Mouse (Mus musculus): ENCODE measurements around the gene Cdcp1. TPM values are rescaled to one million over a fixed set of nuclear protein-coding genes. Genes with fewer than 3 reads are reported as not detected.

Gene Cdcp1
- total RNA-seq, 2 experiments from 2014 or later, result not detected

DNA sequence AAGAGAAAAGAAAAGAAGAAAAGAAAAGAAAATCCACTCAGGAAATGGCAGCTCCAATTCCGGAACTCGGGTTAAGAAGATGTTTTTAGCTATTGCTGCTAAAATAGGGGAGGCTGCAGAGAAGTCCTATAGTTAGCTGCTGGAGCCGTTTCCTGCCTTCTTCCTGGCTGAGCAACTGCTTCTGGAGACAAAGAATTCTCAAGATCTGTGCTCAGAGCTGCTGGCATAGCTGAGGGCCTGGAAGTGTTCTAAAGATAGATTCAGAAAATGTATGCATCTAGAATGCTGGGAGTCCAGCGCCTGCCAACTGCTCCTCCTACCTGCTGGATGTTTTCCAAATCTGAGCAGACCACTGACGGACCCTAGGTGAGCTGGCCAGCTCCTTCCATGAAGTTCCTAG is 4.0 kb upstream of the Cdcp1 start:
- no peak for ATAC-seq (ENCODE audit: poor library complexity, severe bottlenecking)

DNA sequence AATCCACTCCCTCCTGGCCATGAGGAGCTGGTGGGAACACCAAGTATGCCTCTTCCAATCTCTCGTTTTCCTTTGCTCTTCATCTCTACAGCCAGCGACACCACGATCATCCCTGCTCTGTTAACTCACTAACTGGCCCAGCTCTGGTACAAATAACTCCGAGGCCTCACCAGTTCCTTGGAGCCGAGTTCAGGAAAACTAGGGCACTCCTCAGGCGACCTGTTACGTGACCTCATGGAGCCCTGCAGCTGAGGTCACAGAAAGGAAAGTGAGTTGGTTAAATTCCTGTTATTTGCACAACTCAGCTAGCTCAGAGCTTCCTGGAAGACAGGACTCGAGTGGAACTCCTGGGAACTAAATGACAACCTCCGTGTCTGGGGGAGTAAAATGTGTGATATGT is 2.5 kb downstream of the Cdcp1 start:
- ATAC-seq (ENCODE audit: poor library complexity, severe bottlenecking), result no peak

DNA sequence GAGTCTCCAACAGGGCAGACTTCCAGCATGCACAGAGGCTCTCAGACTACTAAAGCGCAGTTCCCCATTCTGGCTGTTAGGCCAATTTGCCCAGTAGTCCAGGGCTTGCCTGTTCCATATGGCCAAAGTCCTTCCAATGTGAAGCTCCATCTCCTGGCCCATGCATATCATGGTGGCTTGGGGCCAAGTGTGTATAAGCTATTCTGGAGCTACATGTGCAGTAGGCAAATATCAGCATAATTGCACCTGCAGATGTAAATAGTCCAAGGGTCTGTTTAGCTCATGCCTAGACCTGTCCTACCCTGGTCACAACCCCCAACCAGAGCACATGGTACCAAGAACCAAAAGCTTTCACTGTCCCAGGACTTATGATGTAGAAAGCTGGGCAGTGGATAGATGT is 7.9 kb downstream of the Cdcp1 start:
- ATAC-seq (ENCODE audit: poor library complexity, severe bottlenecking), result no peak

DNA sequence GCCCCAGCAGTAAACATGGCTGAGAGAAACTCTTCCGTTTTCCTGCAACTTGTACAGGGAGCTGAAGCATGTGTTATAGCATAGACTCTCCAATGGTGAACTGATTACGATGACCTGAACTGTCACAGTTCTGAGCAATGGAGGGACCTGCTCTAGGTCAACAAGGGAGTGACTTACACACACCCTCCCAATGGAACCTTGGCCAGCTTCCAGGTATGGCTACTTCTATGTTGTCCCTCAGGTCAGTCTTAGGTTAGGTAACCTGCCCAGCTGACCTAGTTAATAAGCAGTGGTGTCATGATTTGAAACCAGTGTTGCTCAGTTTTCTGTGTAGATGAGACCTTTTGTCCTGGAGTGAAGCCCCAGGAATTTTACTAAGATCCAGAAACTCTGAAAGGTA is 8.9 kb downstream of the Cdcp1 start:
- no peak for ATAC-seq (ENCODE audit: poor library complexity, severe bottlenecking)

DNA sequence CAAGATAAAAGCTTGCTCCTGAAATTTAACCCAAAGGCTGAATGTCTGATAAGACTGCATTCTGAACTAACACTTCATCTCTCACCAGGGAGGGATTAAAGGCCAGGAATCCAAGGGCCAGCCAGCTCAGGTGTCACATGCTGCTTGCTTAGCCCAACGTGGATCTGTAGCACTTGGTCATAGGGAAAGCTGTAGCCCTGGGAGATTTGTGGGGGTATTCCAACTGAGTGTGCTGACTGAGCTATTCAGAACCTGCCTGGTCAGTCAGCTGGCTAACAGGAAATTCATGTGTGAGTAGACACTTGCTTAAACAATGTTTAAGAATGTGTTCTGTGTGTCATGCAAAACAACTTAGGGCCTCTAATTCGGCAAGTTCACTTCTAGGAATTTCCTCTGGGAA is 9.3 kb downstream of the Cdcp1 start:
- ATAC-seq (ENCODE audit: poor library complexity, severe bottlenecking), result no peak

- ATAC-seq (ENCODE audit: poor library complexity, severe bottlenecking), result no peak
Observed at GRCm38 (mm10) chr9:123200116-123200515, 15.7 kb downstream of the Cdcp1 start.

DNA sequence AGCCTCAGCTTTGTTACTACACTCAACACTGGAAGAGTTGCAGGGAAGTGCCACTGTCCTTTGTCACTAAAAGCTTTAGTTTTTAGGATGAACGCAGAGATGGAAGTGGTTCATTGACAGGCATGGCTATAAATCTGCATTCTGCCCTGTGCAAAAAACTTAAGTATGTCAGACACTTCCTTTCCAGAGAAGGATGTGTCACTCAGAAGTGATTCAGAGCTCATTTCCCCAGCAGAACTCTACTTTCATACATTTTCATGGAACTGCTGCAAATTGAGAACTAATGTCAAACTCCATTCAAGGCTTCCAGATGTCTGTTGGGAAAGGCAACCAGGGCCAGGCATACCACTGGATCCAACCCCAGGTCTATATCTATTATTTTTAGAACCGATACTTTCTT is 27.6 kb downstream of the Cdcp1 start:
- ATAC-seq (ENCODE audit: poor library complexity, severe bottlenecking), result no peak

DNA sequence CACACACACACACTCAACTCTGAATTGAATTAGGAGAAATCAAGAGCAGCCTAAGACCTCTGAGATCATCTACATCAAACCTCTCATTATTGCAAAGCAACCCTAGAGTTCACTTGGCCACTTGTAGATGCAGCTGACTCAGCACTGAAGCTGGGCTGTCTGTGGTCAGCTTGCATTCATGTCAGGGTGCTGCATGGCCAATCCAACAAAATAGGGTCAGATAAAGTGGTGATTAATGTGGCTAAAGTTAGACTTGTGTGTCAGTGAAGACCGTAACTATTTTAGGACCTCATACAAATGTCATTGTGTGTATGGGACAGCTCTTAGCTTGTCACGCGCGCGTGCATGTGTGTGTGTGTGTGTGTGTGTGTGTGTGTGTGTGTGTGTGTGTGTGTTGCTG is 28.2 kb downstream of the Cdcp1 start:
- ATAC-seq (ENCODE audit: poor library complexity, severe bottlenecking), result no peak

DNA sequence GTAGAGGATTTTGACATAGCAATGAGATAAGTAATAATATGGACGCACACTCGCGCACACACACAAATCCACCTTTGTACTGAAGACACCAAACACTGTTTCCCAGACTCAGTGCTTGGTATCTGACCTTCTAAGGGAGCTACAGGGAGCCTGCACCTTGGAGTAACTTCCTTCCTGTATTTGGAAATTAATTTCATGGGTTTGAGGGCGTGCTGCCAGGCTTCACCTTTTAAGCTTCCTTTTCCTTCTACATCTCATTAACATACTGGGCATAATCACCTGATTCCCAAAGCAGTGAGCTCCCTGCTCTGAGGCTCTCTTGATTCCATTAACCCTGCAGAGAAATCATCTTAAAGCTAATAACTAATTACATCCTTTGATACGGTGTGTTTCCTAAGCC is 29.7 kb downstream of the Cdcp1 start:
- peak; percentile 56 for ATAC-seq (ENCODE audit: poor library complexity, severe bottlenecking)

GRCm38 (mm10) chr9:123185546-123185945 is 30.3 kb downstream of the Cdcp1 start:
- ATAC-seq (ENCODE audit: poor library complexity, severe bottlenecking), result peak; percentile 24; the same call in 1 of the 2 replicates

DNA sequence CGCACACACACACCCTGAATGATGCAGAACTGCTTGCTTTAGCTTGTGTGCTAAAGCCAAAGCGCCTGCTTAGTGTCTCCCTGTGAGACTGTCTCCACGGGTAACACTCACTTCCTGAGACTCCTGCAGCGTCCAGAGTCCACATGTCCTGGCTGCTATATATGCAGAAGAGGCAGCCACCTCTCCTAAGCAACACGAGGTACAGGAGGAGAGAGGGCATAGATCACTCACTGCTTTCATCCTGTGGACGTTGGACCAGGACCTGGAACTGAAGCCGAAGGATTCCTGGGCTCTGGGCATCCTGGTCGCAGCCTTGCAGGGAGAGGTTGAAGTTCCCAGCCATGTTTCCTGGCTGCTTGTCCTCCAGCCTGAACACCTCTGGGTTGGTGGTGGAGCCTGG is 32.6 kb downstream of the Cdcp1 start:
- no peak for ATAC-seq (ENCODE audit: poor library complexity, severe bottlenecking)

- ATAC-seq (ENCODE audit: poor library complexity, severe bottlenecking), result no peak
Observed at GRCm38 (mm10) chr9:123180003-123180402, 35.8 kb downstream of the Cdcp1 start.

GRCm38 (mm10) chr9:123177380-123178048 is 38.3 kb downstream of the Cdcp1 start:
- peak; percentile 66 for ATAC-seq (ENCODE audit: poor library complexity, severe bottlenecking)

- ATAC-seq (ENCODE audit: poor library complexity, severe bottlenecking), result no peak
Observed at GRCm38 (mm10) chr9:123174356-123174755, 41.5 kb downstream of the Cdcp1 start.

DNA sequence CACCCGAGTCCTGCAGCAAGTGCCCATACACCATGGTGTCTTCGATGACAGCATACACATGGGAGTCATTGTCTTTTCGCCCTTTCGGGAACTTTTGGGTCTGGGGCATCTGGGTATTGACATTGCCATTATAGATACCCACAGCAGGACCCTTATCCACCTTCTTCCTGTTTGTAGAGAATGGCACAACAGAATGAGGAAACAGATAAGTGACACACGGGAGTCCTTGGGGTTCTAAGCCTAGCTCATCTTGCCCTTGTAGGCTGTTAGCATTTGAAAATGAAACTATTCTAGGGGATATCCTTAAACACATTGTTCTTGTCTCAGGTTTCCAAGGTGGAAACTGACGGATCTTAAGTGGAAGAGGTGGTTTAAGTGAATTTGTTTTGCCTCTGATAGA is 42.1 kb downstream of the Cdcp1 start:
- ATAC-seq (ENCODE audit: poor library complexity, severe bottlenecking), result peak; percentile 34; the same call in 1 of the 2 replicates

DNA sequence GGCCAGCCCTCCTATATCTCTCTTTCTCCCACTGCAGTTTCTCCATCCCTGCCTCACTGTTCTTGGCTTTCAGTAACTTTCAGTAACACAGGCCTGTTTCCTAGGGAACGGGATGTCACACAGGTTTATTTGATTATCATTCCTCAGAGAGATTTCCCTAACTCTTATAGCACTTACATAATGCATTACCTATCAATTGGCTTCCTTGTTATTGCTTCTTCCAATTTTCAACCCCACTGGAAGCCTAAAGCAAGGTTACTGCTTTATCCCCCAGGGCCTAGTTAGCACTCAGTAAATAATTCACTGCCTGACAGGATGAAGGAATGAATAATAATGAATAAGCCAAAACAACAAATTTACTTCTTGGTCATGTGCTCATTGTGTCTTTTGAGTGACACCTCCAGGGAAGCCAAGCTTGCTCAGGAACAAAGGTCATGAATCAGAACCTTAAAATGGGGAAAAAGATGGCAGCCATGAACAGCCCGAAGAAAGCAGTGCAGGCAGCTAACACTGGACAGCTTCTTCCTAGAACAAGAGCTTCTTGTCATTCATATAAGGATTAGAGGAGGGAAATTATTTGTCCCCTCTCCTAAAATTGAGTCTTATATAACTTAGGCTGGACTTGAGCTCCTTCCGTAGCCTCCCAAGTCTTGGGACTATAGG is 49.9 kb downstream of the Cdcp1 start:
- ATAC-seq (ENCODE audit: poor library complexity, severe bottlenecking), result no peak

DNA sequence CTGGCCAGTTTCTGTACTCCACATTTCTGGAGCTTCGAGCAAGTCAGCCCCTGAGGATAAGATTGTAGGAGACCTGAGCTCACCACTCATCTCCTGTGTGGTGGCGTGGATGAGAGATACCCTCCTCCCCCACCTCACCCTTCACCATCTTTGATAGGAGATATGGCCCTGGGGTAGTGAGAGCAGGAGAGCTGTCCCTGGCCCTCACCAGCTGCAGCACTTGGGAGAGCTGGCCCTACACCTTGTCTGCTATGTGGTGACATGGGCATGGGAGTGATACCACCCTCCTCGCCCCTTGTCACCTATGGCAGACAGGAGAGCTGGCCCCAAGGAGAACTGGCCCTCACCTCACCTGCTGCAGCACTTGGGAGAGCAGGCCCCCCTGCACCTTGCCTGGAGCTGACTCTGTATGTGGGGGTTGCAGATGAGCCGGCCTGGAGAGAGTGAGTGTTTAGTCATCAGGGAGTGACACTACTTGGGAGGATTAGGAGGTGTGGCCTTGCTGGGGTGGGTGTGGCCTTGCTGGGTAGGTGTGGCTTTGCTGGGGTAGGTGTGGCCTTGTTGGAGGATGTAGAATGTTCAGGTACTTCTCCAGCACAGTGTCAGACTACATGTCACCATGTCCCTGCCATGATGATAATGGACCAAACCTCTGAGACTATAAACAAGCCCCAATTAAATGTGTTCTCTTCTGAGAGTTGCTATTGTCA is 52.7 kb downstream of the Cdcp1 start:
- ATAC-seq (ENCODE audit: poor library complexity, severe bottlenecking), result no peak

DNA sequence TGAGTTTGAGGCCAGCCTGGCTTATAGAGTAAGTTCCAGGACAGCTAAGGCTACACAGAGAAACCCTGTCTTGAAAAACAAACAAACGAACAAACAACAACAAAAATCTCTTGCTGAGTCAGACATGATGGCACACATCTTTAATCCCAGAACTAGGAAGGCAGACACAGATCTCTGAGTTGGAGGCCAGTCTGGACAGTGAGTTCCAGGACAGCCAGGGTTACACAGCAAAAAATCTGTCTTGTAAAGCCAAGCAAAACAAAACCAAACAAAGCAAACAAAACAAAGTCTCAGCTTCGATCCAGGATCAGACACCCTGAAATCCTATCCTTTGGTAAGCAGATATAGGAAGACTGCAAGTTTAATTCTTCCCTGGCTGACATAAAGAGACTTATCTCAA is 54.0 kb downstream of the Cdcp1 start:
- ATAC-seq (ENCODE audit: poor library complexity, severe bottlenecking), result no peak

DNA sequence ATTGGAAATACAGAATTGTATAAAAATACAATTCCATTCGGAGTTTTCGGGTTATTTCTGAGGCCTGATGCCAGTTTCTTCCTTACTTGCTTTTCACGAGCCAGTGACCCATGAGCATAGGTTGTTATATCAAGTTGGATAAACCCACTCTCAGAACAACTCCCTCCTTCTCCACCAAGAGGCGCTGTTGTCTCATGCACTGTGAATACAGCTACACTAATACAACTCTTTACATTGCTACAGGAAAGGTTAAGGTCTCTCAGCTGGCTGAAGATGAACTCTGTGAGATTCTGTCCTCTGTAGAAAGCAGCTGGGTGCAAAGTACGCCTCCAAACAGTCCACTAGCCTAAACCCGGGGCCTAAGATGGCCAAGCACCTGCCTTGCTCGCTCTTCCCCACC is 56.5 kb downstream of the Cdcp1 start:
- peak; percentile 73 for ATAC-seq (ENCODE audit: poor library complexity, severe bottlenecking)

DNA sequence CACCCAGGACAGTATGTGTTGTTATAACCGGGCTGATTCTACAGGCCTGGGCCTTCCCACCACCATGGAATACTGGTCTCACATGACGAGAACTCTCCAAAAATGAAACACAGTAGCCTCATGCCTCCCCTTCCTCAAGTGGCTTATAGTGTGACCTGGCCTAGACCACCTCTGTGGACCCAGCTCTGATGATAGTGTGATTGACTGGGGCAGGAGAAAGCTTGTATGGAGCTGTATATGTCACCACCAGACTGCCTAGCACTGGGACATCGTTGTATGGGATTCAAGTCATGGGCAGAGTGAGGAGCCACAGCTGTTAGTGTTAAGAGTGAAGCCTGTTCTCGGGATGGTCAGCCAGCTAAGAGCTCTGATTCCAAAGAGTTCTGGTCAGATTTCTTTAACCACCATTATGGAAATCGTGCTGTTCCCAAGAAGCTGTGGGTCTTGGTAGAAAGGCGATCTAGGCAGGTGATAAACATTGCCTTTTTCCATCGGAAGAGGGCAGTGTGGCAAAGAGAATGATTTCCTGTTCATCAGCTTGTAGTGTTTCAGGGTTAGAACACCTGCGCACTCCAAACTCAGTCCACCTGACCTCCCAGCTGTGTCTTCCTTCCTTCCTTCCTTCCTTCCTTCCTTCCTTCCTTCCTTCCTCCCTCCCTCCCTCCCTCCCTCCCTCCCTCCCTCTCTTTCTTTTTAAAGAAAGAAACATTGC is 57.6 kb downstream of the Cdcp1 start:
- peak; percentile 53 for ATAC-seq (ENCODE audit: poor library complexity, severe bottlenecking)

GRCm38 (mm10) chr9:123157699-123158098 is 58.1 kb downstream of the Cdcp1 start:
- ATAC-seq (ENCODE audit: poor library complexity, severe bottlenecking), result no peak

All from megakaryocyte, adult 5-6 weeks (primary cell).